Mouse (Mus musculus): ENCODE results near the gene Cxcl10. TPM values are rescaled to one million over a fixed set of nuclear protein-coding genes. Genes with fewer than 3 reads are reported as not detected.
"Not testable (repeated sequence)": the region's sequence is repeated elsewhere in the genome, so short reads cannot be mapped to it uniquely, and the experiment has no call there.

The Cxcl10 gene
- polyA plus RNA-seq, 1 experiment from 2014 or later = 1.6 TPM

GRCm38 (mm10) chr5:92369151-92369994, 20.7 kb upstream of the Cxcl10 start:
- no peak overlapping the region for H3K27ac ChIP-seq (replicated peaks)
- 61% methylated on average over 13 of the region's 13 CpGs for WGBS

GRCm38 (mm10) chr5:92368392-92368791, 19.7 kb upstream of the Cxcl10 start:
- 58% methylated on average over 10 of the region's 10 CpGs for WGBS
- Histone ChIP-seq H3K27ac (replicated peaks) (0 out of 2 replicates have a peak overlapping the region, but pooled peaks have one; percentile 25), H3K4me1 (peaks cover 16% of the 10 kb centered on the region), H3K4me3 (no peak overlapping the region), H3K9me3 (no peaks in the 10 kb centered on the region), H3K9ac (0 out of 2 replicates have a peak overlapping the region, but pooled peaks have one; percentile 3), H3K27me3 (replicated peaks) (peaks cover 8% of the 10 kb centered on the region), H3K4me2 (no peak overlapping the region), H3K36me3 (no peaks in the 10 kb centered on the region)
- no peak for ATAC-seq (ENCODE audit: extremely low read depth, insufficient number of reproducible peaks, low FRiP score, low TSS enrichment)

More at GRCm38 (mm10) chr5:92369151-92369994, 20.7 kb upstream of the Cxcl10 start:
- Histone ChIP-seq H3K36me3 (no peaks in the 10 kb centered on the region), H3K4me1 (peaks cover 19% of the 10 kb centered on the region), H3K4me2 (no peak overlapping the region), H3K9ac (no peak overlapping the region), H3K4me3 (no peak overlapping the region), H3K9me3 (no peaks in the 10 kb centered on the region), H3K27me3 (replicated peaks) (peaks cover 3% of the 10 kb centered on the region)
- ATAC-seq (ENCODE audit: extremely low read depth, insufficient number of reproducible peaks, low FRiP score, low TSS enrichment) = no peak

GRCm38 (mm10) chr5:92366565-92366964, 17.9 kb upstream of the Cxcl10 start:
- Histone ChIP-seq H3K4me2 (no peak overlapping the region), H3K27ac (replicated peaks) (no peak overlapping the region), H3K9me3 (no peaks in the 10 kb centered on the region), H3K36me3 (no peaks in the 10 kb centered on the region), H3K9ac (no peak overlapping the region), H3K4me3 (no peak overlapping the region), H3K27me3 (replicated peaks) (peaks cover 8% of the 10 kb centered on the region), H3K4me1 (peaks cover 16% of the 10 kb centered on the region)
- ATAC-seq (ENCODE audit: extremely low read depth, insufficient number of reproducible peaks, low FRiP score, low TSS enrichment) = no peak
- 79% methylated on average over 6 of the region's 6 CpGs for WGBS

GRCm38 (mm10) chr5:92365146-92365705, 16.5 kb upstream of the Cxcl10 start:
- no peak for ATAC-seq (ENCODE audit: extremely low read depth, insufficient number of reproducible peaks, low FRiP score, low TSS enrichment)
- H3K36me3 ChIP-seq = no peaks in the 10 kb centered on the region
- H3K27me3 ChIP-seq (replicated peaks) = peaks cover 8% of the 10 kb centered on the region
- H3K9ac ChIP-seq = no peak overlapping the region
- no peak overlapping the region for H3K27ac ChIP-seq (replicated peaks)
- peaks cover 16% of the 10 kb centered on the region for H3K4me1 ChIP-seq
- H3K4me2 ChIP-seq = no peak overlapping the region
- H3K9me3 ChIP-seq = no peaks in the 10 kb centered on the region
- WGBS = 69% methylated on average over 11 of the region's 11 CpGs
- no peak overlapping the region for H3K4me3 ChIP-seq

GRCm38 (mm10) chr5:92364011-92364410, 15.3 kb upstream of the Cxcl10 start:
- no peaks in the 10 kb centered on the region for H3K36me3 ChIP-seq
- H3K27me3 ChIP-seq (replicated peaks) = peaks cover 8% of the 10 kb centered on the region
- no peaks in the 10 kb centered on the region for H3K9me3 ChIP-seq
- no peak for ATAC-seq (ENCODE audit: extremely low read depth, insufficient number of reproducible peaks, low FRiP score, low TSS enrichment)
- no peak overlapping the region for H3K4me3 ChIP-seq
- no peak overlapping the region for H3K27ac ChIP-seq (replicated peaks)
- H3K9ac ChIP-seq = no peak overlapping the region
- WGBS = 91% methylated on average over 5 of the region's 5 CpGs
- no peak overlapping the region for H3K4me2 ChIP-seq
- H3K4me1 ChIP-seq = peaks cover 10% of the 10 kb centered on the region

GRCm38 (mm10) chr5:92363179-92363578, 14.5 kb upstream of the Cxcl10 start:
- H3K27ac ChIP-seq (replicated peaks) = no peak overlapping the region
- no peaks in the 10 kb centered on the region for H3K9me3 ChIP-seq
- H3K4me3 ChIP-seq = no peak overlapping the region
- no peak overlapping the region for H3K4me2 ChIP-seq
- H3K36me3 ChIP-seq = no peaks in the 10 kb centered on the region
- no peak for ATAC-seq (ENCODE audit: extremely low read depth, insufficient number of reproducible peaks, low FRiP score, low TSS enrichment)
- 10% methylated on average over 4 of the region's 4 CpGs for WGBS
- H3K27me3 ChIP-seq (replicated peaks) = peaks cover 8% of the 10 kb centered on the region
- peaks cover 4% of the 10 kb centered on the region for H3K4me1 ChIP-seq
- no peak overlapping the region for H3K9ac ChIP-seq

- peaks cover 8% of the 10 kb centered on the region for H3K27me3 ChIP-seq (replicated peaks)
- H3K36me3 ChIP-seq = no peaks in the 10 kb centered on the region
- H3K4me3 ChIP-seq = no peak overlapping the region
- no peak overlapping the region for H3K27ac ChIP-seq (replicated peaks)
- ATAC-seq (ENCODE audit: extremely low read depth, insufficient number of reproducible peaks, low FRiP score, low TSS enrichment) = no peak
- no peaks in the 10 kb centered on the region for H3K9me3 ChIP-seq
- H3K9ac ChIP-seq = no peak overlapping the region
- H3K4me1 ChIP-seq = no peaks in the 10 kb centered on the region
- no peak overlapping the region for H3K4me2 ChIP-seq
- WGBS = 59% methylated on average over 11 of the region's 11 CpGs
These were observed 10.2 kb upstream of the Cxcl10 start for GRCm38 (mm10) chr5:92358767-92359455.

- ATAC-seq (ENCODE audit: extremely low read depth, insufficient number of reproducible peaks, low FRiP score, low TSS enrichment) = no peak
- 15% methylated on average over 11 of the region's 12 CpGs for WGBS
- Histone ChIP-seq H3K36me3 (no peaks in the 10 kb centered on the region), H3K4me2 (no peak overlapping the region), H3K27ac (replicated peaks) (no peak overlapping the region), H3K4me3 (no peak overlapping the region), H3K9ac (no peak overlapping the region), H3K27me3 (replicated peaks) (peaks cover 8% of the 10 kb centered on the region; the same call in 1 of the 2 replicates), H3K4me1 (peaks cover 4% of the 10 kb centered on the region; the same call in 1 of the 2 replicates), H3K9me3 (no peaks in the 10 kb centered on the region)
These were observed 9.3 kb upstream of the Cxcl10 start for GRCm38 (mm10) chr5:92358033-92358432.

- Histone ChIP-seq H3K4me3 (peak overlapping the region; percentile 53), H3K9me3 (no peaks in the 10 kb centered on the region), H3K4me1 (peaks cover 13% of the 10 kb centered on the region), H3K36me3 (no peaks in the 10 kb centered on the region), H3K9ac (peak overlapping the region; percentile 70), H3K27ac (replicated peaks) (peak overlapping the region; percentile 81), H3K4me2 (peak overlapping the region; percentile 67), H3K27me3 (replicated peaks) (peaks cover 16% of the 10 kb centered on the region)
- WGBS = 16% methylated on average over 11 of the region's 11 CpGs
- no peak for ATAC-seq (ENCODE audit: extremely low read depth, insufficient number of reproducible peaks, low FRiP score, low TSS enrichment)
These were observed 4.8 kb upstream of the Cxcl10 start for GRCm38 (mm10) chr5:92353517-92353916.

GRCm38 (mm10) chr5:92352716-92353115, 4.0 kb upstream of the Cxcl10 start:
- 27% methylated on average over 4 of the region's 4 CpGs for WGBS
- peaks cover 20% of the 10 kb centered on the region for H3K4me1 ChIP-seq
- peak overlapping the region; percentile 53 for H3K4me3 ChIP-seq
- H3K27ac ChIP-seq (replicated peaks) = peak overlapping the region; percentile 81
- not testable (repeated sequence) for H3K36me3 ChIP-seq; H3K9me3 ChIP-seq; ATAC-seq (ENCODE audit: extremely low read depth, insufficient number of reproducible peaks, low FRiP score, low TSS enrichment)
- peak overlapping the region; percentile 67 for H3K4me2 ChIP-seq
- H3K27me3 ChIP-seq (replicated peaks) = peaks cover 24% of the 10 kb centered on the region
- H3K9ac ChIP-seq = peak overlapping the region; percentile 70; the same call in 1 of the 2 replicates

GRCm38 (mm10) chr5:92349731-92350130, 1.0 kb upstream of the Cxcl10 start:
- no peak for ATAC-seq (ENCODE audit: extremely low read depth, insufficient number of reproducible peaks, low FRiP score, low TSS enrichment)
- Histone ChIP-seq H3K9me3 (no peaks in the 10 kb centered on the region), H3K4me1 (peaks cover 20% of the 10 kb centered on the region), H3K27ac (replicated peaks) (no peak overlapping the region), H3K4me3 (no peak overlapping the region), H3K36me3 (no peaks in the 10 kb centered on the region), H3K27me3 (replicated peaks) (peaks cover 23% of the 10 kb centered on the region), H3K4me2 (no peak overlapping the region), H3K9ac (no peak overlapping the region)
- 73% methylated on average over 7 of the region's 7 CpGs for whole genome bisulfite sequencing
